Mouse (Mus musculus) CH12.LX (cell line): ENCODE results near the gene Smurf2. TPM values are rescaled to one million over a fixed set of nuclear protein-coding genes. Genes with fewer than 3 reads are reported as not detected.
A peak's percentile ranks its signal among the peaks of the same experiment; 100 is the strongest.

Experiments
- DNase-seq: peaks from one replicate; pipeline ENCODE4 v3.0.0-alpha.2; 2013; ENCODE audit errors: extremely low read depth
- H3K27ac ChIP-seq: 2 replicates; pipeline ENCODE4 v1.5.1; 2012; ENCODE audit warnings: low read depth, mild to moderate bottlenecking, control low read depth, moderate library complexity; ENCODE audit not compliant: insufficient read depth
- H3K27me3 ChIP-seq: replicated peaks from 2 replicates; pipeline ENCODE3; 2012; ENCODE audit warnings: inconsistent platforms
- H3K36me3 ChIP-seq, 2 experiments: replicated peaks in 1 of 2; 2 replicates each; pipeline versions ENCODE3 to v1.6.1; 2012; ENCODE audit warnings: inconsistent platforms in 1 of 2, low read length in 1 of 2, mild to moderate bottlenecking in 1 of 2, mixed read lengths in 1 of 2, moderate library complexity in 1 of 2; ENCODE audit not compliant: control insufficient read depth in 1 of 2, insufficient read depth in 1 of 2
- H3K4me1 ChIP-seq, 2 experiments: 2 replicates each; pipeline ENCODE4 v1.6.1; 2012; ENCODE audit warnings: inconsistent platforms in 1 of 2, moderate library complexity in 1 of 2; ENCODE audit not compliant: insufficient read depth in 2 of 2, control insufficient read depth in 1 of 2
- H3K4me2 ChIP-seq: 2 replicates; pipeline ENCODE4 v1.6.1; 2012; ENCODE audit warnings: low read depth, mild to moderate bottlenecking, control low read depth; ENCODE audit not compliant: poor library complexity, insufficient read depth, severe bottlenecking
- H3K4me3 ChIP-seq, 3 experiments: fragments of 150-350 bp in 1 of 3; sonication (generic) in 1 of 3; replicated peaks in 1 of 3; 2 replicates each; pipeline versions ENCODE3 to v1.5.1; 2011 to 2012; ENCODE audit warnings: low read depth in 2 of 3, low read length in 2 of 3, mild to moderate bottlenecking in 2 of 3, moderate library complexity in 2 of 3, control low read depth in 1 of 3, improper control_type of control experiment in 1 of 3, inconsistent platforms in 1 of 3, mixed read lengths in 1 of 3; ENCODE audit not compliant: poor library complexity in 1 of 3
- H3K79me2 ChIP-seq: replicated peaks from 2 replicates; pipeline ENCODE4 v1.6.1; 2012; ENCODE audit warnings: mild to moderate bottlenecking, moderate library complexity; ENCODE audit not compliant: control insufficient read depth, poor library complexity, insufficient read depth, severe bottlenecking; ENCODE audit errors: extremely low read depth
- H3K9ac ChIP-seq: 2 replicates; pipeline ENCODE4 v1.6.1; 2012; ENCODE audit warnings: low read depth, mild to moderate bottlenecking, control low read depth, moderate library complexity; ENCODE audit not compliant: insufficient read depth
- H3K9me3 ChIP-seq: replicated peaks from 2 replicates; pipeline ENCODE3; 2012; ENCODE audit warnings: low read length, inconsistent platforms, mixed read lengths
- CHD1 ChIP-seq: IDR thresholded peaks from 2 replicates; pipeline ENCODE4 v1.6.1; 2012; ENCODE audit warnings: low read depth, low read length, improper control_type of control experiment, inconsistent platforms
- CTCF ChIP-seq, 2 experiments: IDR thresholded peaks in 1 of 2; conservative IDR thresholded peaks in 1 of 2; 2 replicates each; pipeline ENCODE4 v1.5.1; 2011 to 2012; ENCODE audit warnings: low read depth in 2 of 2, low read length in 2 of 2, improper control_type of control experiment in 1 of 2, inconsistent platforms in 1 of 2, mild to moderate bottlenecking in 1 of 2, moderate library complexity in 1 of 2
- E2F4 ChIP-seq: IDR thresholded peaks from 2 replicates; pipeline ENCODE4 v1.6.1; 2011; ENCODE audit warnings: low read depth, low read length, improper control_type of control experiment; ENCODE audit not compliant: insufficient replicate concordance
- ELF1 ChIP-seq: IDR thresholded peaks from 2 replicates; pipeline ENCODE4 v1.6.1; 2014; ENCODE audit warnings: low read depth, mild to moderate bottlenecking, inconsistent platforms, low read length, improper control_type of control experiment
- ETS1 ChIP-seq: conservative IDR thresholded peaks from 2 replicates; pipeline ENCODE4 v1.6.1; 2012; ENCODE audit warnings: low read depth, mild to moderate bottlenecking, inconsistent platforms, low read length, improper control_type of control experiment, moderate library complexity
- GABPA ChIP-seq: IDR thresholded peaks from 2 replicates; pipeline ENCODE4 v1.6.1; 2012; ENCODE audit warnings: low read depth, low read length, improper control_type of control experiment, inconsistent platforms; ENCODE audit not compliant: insufficient replicate concordance
- IRF4 ChIP-seq: IDR thresholded peaks from 2 replicates; pipeline ENCODE4 v1.6.1; 2014; ENCODE audit warnings: low read depth, mild to moderate bottlenecking, inconsistent platforms, low read length, improper control_type of control experiment
- JUN ChIP-seq: IDR thresholded peaks from 2 replicates; pipeline ENCODE4 v1.6.1; 2011; ENCODE audit warnings: low read depth, mild to moderate bottlenecking, low read length, improper control_type of control experiment, moderate library complexity; ENCODE audit not compliant: insufficient read depth
- JUND ChIP-seq: conservative IDR thresholded peaks from 2 replicates; pipeline ENCODE4 v1.6.1; 2011; ENCODE audit warnings: low read depth, low read length, improper control_type of control experiment
- MAFK ChIP-seq: IDR thresholded peaks from 2 replicates; pipeline ENCODE4 v1.6.1; 2011; ENCODE audit warnings: low read length, improper control_type of control experiment; ENCODE audit not compliant: insufficient replicate concordance
- MAX ChIP-seq: IDR thresholded peaks from 2 replicates; pipeline ENCODE4 v1.6.1; 2011; ENCODE audit warnings: low read length, improper control_type of control experiment
- MAZ ChIP-seq: IDR thresholded peaks from 2 replicates; pipeline ENCODE4 v1.6.1; 2012; ENCODE audit warnings: low read depth, mild to moderate bottlenecking, inconsistent platforms, low read length, improper control_type of control experiment, moderate library complexity
- MEF2A ChIP-seq: IDR thresholded peaks from 2 replicates; pipeline ENCODE4 v1.6.1; 2014; ENCODE audit warnings: low read depth, mild to moderate bottlenecking, inconsistent platforms, low read length, improper control_type of control experiment, borderline replicate concordance
- MXI1 ChIP-seq: IDR thresholded peaks from 2 replicates; pipeline ENCODE4 v1.6.1; 2011; ENCODE audit warnings: mild to moderate bottlenecking, low read depth, low read length, improper control_type of control experiment
- MYC ChIP-seq: IDR thresholded peaks from 2 replicates; pipeline ENCODE4 v1.6.1; 2011; ENCODE audit warnings: low read depth, mild to moderate bottlenecking, improper control_type of control experiment, low read length
- NELFE ChIP-seq: IDR thresholded peaks from 2 replicates; pipeline ENCODE4 v1.6.1; 2011; ENCODE audit warnings: low read depth, low read length, improper control_type of control experiment
- NRF1 ChIP-seq: IDR thresholded peaks from 2 replicates; pipeline ENCODE4 v1.6.1; 2014; ENCODE audit warnings: low read depth, mild to moderate bottlenecking, inconsistent platforms, low read length, improper control_type of control experiment, moderate library complexity
- PAX5 ChIP-seq: IDR thresholded peaks from 2 replicates; pipeline ENCODE4 v1.6.1; 2012; ENCODE audit warnings: low read length, inconsistent platforms, mixed read lengths
- POLR2A ChIP-seq: IDR thresholded peaks from 2 replicates; pipeline ENCODE4 v1.6.1; 2011; ENCODE audit warnings: low read depth, mild to moderate bottlenecking, improper control_type of control experiment, low read length
- POLR2AphosphoS2 ChIP-seq: IDR thresholded peaks from 2 replicates; pipeline ENCODE4 v1.6.1; 2011; ENCODE audit warnings: low read depth, low read length, improper control_type of control experiment
- RAD21 ChIP-seq: IDR thresholded peaks from 2 replicates; pipeline ENCODE4 v1.6.1; 2011; ENCODE audit warnings: low read depth, mild to moderate bottlenecking, low read length, improper control_type of control experiment, moderate library complexity
- RCOR1 ChIP-seq: conservative IDR thresholded peaks from 2 replicates; pipeline ENCODE4 v1.6.1; 2012; ENCODE audit warnings: low read depth, mild to moderate bottlenecking, inconsistent platforms, low read length, improper control_type of control experiment
- SIN3A ChIP-seq: IDR thresholded peaks from 2 replicates; pipeline ENCODE4 v1.6.1; 2012; ENCODE audit warnings: low read length, improper control_type of control experiment, inconsistent platforms
- SMC3 ChIP-seq: IDR thresholded peaks from 2 replicates; pipeline ENCODE4 v1.6.1; 2011; ENCODE audit warnings: low read depth, low read length, improper control_type of control experiment
- TBP ChIP-seq: conservative IDR thresholded peaks from 2 replicates; pipeline ENCODE4 v1.6.1; 2011; ENCODE audit warnings: low read depth, low read length, improper control_type of control experiment
- TCF12 ChIP-seq: IDR thresholded peaks from 2 replicates; pipeline ENCODE4 v1.6.1; 2014; ENCODE audit warnings: low read depth, mild to moderate bottlenecking, inconsistent platforms, low read length, improper control_type of control experiment
- UBTF ChIP-seq: IDR thresholded peaks from 2 replicates; pipeline ENCODE4 v1.6.1; 2012; ENCODE audit warnings: low read depth, mild to moderate bottlenecking, inconsistent platforms, low read length, improper control_type of control experiment, moderate library complexity
- USF1 ChIP-seq: IDR thresholded peaks from 2 replicates; pipeline ENCODE4 v1.6.1; 2014; ENCODE audit warnings: low read depth, mild to moderate bottlenecking, inconsistent platforms, low read length, improper control_type of control experiment
- USF2 ChIP-seq: conservative IDR thresholded peaks from 2 replicates; pipeline ENCODE4 v1.6.1; 2011; ENCODE audit warnings: low read depth, low read length, improper control_type of control experiment
- ZMIZ1 ChIP-seq: IDR thresholded peaks from 2 replicates; pipeline ENCODE4 v1.6.1; 2012; ENCODE audit warnings: low read depth, mild to moderate bottlenecking, inconsistent platforms, low read length, improper control_type of control experiment
- ZNF384 ChIP-seq: IDR thresholded peaks from 2 replicates; pipeline ENCODE4 v1.6.1; 2012; ENCODE audit warnings: low read depth, low read length, improper control_type of control experiment, inconsistent platforms
- dilution Hi-C: fragments of 300-500 bp; cut with MboI; formaldehyde crosslinking; loops from 2 replicates; pipeline ENCODE4 v1.14.3; 2020; ENCODE audit warnings: low sequenced_read_pairs; ENCODE audit not compliant: extremely low pct_unique_long_range_greater_than_20kb, extremely low pct_ligation_motif_present
- in situ Hi-C: fragments of 300-500 bp; cut with MboI; formaldehyde crosslinking; loops from 3 replicates; pipeline ENCODE4 v1.14.3; 2019; ENCODE audit warnings: low sequenced_read_pairs, low pct_ligation_motif_present, low pct_unique_long_range_greater_than_20kb, mixed read lengths
- polyA plus RNA-seq: library from polyadenylated mRNA; unstranded; fragments of >175 nt; gene quantifications from 2 replicates; pipeline ENCODE4 v1.2.1, GENCODE M21; 2012; ENCODE audit warnings: low read depth; ENCODE audit not compliant: insufficient read length
- total RNA-seq, 2 experiments: library from RNA; depleted of rRNA; stranded (reverse); fragments of 300-350 nt in 1 of 2; fragments of >200 nt in 1 of 2; gene quantifications; 2 replicates each; pipeline ENCODE4 v1.2.3; 2012 to 2014

Smurf2 gene
- total and polyA plus RNA-seq, 3 experiments, result 10.8 to 13.2 (median 11.3) TPM

- peak; percentile 85 for TF ChIP-seq MYC
- peak; percentile 100 for TF ChIP-seq MAZ
- peak; percentile 95; the same call in 1 of the 2 replicates for TF ChIP-seq MAX
- peak; percentile 77 for TF ChIP-seq MEF2A
- no peak for TF ChIP-seq JUN
- peak; percentile 79; the same call in 1 of the 2 replicates for TF ChIP-seq NELFE
- TF ChIP-seq PAX5, result no peak
- no peak for TF ChIP-seq GABPA
- TF ChIP-seq UBTF, result peak; percentile 70
- no peak for TF ChIP-seq ZNF384
- no peak for TF ChIP-seq MAFK
- TF ChIP-seq IRF4, result no peak; the same call in none of the 2 replicates
- TF ChIP-seq TCF12, result peak; percentile 64; the same call in 1 of the 2 replicates
Measured at GRCm38 (mm10) chr11:106788775-106789459, 131.6 kb downstream of the Smurf2 start, which contains the start of the genes Ddx5 and Cep95 (continued).

- no peaks in the 10 kb centered on the region for H3K9me3 ChIP-seq
- peak overlapping the region; percentile 95 for H3K27ac ChIP-seq
- no peak overlapping the region for H3K4me2 ChIP-seq
- H3K9ac ChIP-seq, result peak overlapping the region; percentile 100
- peak overlapping the region; percentile 80 to 97 (median 96) for H3K4me3 ChIP-seq
- H3K4me1 ChIP-seq, result peaks cover 0 to 53% of the 10 kb centered on the region in 2 experiments; a peak in 2 of 4 replicates
- DNase-seq, result peak; percentile 98
- peaks cover 37 to 61% of the 10 kb centered on the region in 2 experiments for H3K36me3 ChIP-seq
- dilution Hi-C loops (no loop called here), in situ Hi-C loops (no loop called here)
- H3K27me3 ChIP-seq, result no peaks in the 10 kb centered on the region
- peaks cover 57% of the 10 kb centered on the region for H3K79me2 ChIP-seq
- no peak for TF ChIP-seq USF1
- TF ChIP-seq ELF1, result peak; percentile 79
- no peak for TF ChIP-seq SMC3
- TF ChIP-seq JUN, result no peak
- TF ChIP-seq ETS1, result peak; percentile 40
- TF ChIP-seq JUND, result no peak
- peak; percentile 44 for TF ChIP-seq MEF2A
- TF ChIP-seq RAD21, result no peak
- TF ChIP-seq SIN3A, result peak; percentile 87; the same call in 1 of the 2 replicates
- TF ChIP-seq USF2, result no peak
- TF ChIP-seq E2F4, result no peak
- TF ChIP-seq ZNF384, result peak; percentile 48; the same call in 1 of the 2 replicates
- no peak for TF ChIP-seq PAX5
- no peak; the same call in 1 of the 2 replicates for TF ChIP-seq RCOR1
- TF ChIP-seq MXI1, result peak; percentile 88
- TF ChIP-seq TBP, result peak; percentile 98
- no peak for TF ChIP-seq MAFK
- peak; percentile 94 for TF ChIP-seq MAZ
- peak; percentile 99 for TF ChIP-seq POLR2AphosphoS2
- peak; percentile 100 for TF ChIP-seq NELFE
- no peak; the same call in 1 of the 2 replicates for TF ChIP-seq UBTF
- no peak; the same call in 1 of the 2 replicates for TF ChIP-seq CHD1
- peak; percentile 59; the same call in 1 of the 2 replicates for TF ChIP-seq IRF4
- TF ChIP-seq MYC, result no peak; the same call in 1 of the 2 replicates
- TF ChIP-seq CTCF (conservative IDR thresholded peaks at IDR 0.05 in 1 of 2, IDR thresholded peaks at IDR 0.05 in 1 of 2; ENCODE audit: low read depth in 2 of 2, low read length in 2 of 2), result no peak
- no peak for TF ChIP-seq GABPA
- TF ChIP-seq POLR2A, result peak; percentile 98
- TF ChIP-seq ZMIZ1, result peak; percentile 100
- peak; percentile 66 for TF ChIP-seq NRF1
- no peak for TF ChIP-seq MAX
Measured at GRCm38 (mm10) chr11:106788026-106788774, 132.3 kb downstream of the Smurf2 start.
